Mouse (Mus musculus): ENCODE results near the gene Gpha2.

The Gpha2 gene

DNA sequence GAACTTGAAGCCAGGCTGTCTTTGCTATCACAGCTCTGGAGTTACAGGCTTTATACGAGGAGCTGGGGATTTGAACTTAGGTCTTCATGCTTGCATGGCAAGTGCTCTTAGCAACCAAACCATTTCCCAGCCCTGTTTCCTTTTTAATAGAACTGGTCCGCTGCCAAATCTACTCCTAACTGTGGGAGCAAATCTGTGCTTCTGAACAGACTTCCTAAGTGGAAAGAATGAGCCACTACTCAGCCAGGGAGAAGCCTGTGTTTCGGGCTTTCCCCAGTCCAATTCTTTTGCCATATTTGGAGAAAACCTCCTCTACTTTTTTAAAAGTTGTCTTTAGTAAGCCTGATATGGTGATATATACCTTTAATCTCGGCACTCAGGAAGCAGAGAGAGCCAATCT is 46.6 kb downstream of the Gpha2 start:
- DNase-seq (ENCODE audit: extremely low read depth, low read depth), result no peak

DNA sequence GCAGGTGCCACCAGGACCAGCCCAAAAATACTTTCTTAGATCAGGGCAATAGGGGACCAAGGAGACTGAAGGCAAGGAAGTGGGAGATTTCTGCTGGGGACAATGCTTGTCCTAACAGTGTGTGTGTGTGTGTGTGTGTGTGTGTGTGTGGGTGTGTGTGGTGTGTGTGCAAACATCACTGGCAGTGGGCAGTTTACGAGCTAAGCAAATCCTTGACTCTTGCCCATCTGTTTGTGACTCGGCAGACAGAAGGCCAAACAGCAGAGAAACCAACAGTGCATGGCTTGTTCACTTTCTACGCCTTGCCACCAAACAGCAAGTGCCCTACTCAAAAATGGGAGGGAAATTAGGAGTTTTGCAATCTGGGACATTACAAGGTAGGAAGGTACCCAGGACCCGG is 47.4 kb downstream of the Gpha2 start:
- DNase-seq (ENCODE audit: extremely low read depth, low read depth), result no peak

DNA sequence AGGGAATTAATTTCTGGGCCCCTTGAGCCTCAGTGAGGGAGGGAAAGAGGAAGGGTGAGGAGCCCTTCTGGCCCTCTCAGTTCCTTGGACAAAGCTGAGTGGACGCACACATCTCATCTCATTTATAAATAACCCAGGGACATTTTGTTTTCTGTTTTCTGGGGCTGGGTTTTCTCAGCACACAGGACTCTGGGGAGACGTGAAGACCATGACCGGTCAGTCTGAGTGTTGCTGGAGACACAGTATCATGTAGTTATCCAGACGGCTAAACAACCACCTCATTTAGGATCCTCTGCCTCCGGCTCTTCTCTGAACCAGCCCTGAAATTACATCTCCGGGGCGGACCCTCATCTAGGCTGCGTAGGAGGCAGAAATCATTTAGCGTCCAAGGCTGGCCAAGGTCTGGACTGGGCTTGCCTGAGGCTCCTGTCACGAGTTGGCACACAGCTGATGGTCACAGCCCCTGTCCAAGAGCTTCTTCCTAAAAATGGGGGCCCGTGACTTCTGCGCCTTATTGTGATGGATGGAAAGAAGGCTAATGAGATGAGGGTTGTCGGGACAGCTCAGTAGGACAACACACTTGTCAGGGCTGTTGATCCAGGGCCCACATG is 47.9 kb downstream of the Gpha2 start:
- no peak for DNase-seq (ENCODE audit: extremely low read depth, low read depth)

DNA sequence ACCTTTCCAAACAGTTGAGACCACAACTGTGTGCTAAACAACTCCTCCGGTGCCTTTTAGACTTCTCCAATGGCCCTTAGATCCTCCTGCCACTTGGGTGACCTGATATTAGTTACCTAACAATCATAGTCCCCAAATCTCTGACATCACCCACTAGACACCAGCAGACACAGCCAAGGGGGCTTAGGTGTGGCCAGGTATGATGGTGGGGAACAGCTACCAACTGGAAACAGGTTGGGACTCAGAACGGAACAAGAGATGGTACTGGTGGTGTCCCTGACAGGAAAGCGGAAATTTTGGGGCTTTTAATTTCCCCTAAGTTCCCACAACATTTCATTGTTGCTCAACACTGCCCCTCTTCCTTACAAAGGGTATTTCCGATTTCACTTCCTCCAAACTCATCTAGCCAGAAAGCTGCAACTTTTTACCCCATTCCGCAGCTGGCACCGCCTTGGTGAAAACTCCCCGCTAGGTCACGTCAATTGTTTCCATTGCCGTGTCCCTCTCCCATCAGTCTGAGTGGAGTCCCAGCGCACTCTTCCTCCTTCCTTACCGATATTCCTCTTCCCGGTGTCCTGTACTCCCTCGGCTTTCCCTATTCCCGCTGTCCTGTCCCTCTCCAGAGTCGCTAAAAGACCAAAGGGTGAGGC is 49.7 kb downstream of the Gpha2 start:
- DNase-seq (ENCODE audit: extremely low read depth, low read depth), result no peak

DNA sequence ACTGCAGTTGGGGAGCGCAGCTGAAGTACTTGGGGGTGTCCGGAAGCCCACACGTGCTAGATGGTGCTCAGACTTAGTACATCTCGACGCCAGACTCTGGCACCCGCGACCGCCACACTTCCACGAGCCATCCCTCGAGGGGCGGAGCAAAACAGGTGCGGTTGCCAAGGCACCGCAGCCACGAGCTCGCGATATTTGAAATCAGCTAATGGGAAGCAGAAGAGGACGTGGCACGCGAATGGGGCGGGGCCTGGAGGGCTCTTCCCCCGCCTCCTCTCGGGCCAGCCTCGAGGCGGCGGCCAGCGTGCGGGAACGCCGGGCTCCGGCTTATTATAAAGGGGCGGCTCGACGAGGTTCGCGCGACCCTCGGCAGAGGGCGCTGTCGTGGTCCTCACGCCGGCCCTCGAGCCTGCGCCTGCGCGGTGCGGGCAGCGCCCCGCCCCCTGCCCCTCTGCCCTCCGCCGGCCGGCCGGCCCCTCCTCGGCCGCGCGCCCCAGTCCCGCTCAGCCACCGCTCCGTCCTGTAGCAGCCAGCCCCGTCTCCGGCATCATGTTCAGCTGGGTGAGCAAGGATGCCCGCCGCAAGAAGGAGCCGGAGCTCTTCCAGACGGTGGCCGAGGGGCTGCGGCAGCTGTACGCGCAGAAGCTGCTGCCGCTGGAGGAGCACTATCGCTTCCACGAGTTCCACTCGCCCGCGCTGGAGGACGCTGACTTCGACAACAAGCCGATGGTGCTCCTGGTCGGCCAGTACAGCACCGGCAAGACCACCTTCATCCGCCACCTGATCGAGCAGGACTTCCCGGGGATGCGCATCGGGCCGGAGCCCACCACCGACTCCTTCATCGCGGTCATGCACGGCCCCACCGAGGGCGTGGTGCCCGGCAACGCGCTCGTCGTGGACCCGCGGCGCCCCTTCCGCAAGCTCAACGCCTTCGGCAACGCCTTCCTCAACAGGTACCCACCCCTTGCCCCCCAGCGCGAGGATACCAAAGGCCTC is 50.5 kb downstream of the Gpha2 start, which contains the start of gene Ehd1:
Ehd1 (plus strand) TSS at position 300 of the 996 bp plus-strand sequence.
- peak; percentile 91 for DNase-seq (ENCODE audit: extremely low read depth, low read depth)

All from MEL-GATA-1-ER (cell line).